Mouse (Mus musculus): ENCODE measurements around the gene Olfr1377.
"Not testable (repeated sequence)": the region's sequence is repeated elsewhere in the genome, so short reads cannot be mapped to it uniquely, and the experiment has no call there.

Olfr1377 gene

GRCm38 (mm10) chr11:50981667-50982066 is at the start of gene Olfr1377:
TSS of gene Olfr1377 (plus strand) at chr11:50981967.
- no peak for DNase-seq

- DNase-seq: no peak
Measured at GRCm38 (mm10) chr11:50932040-50932439, 49.7 kb upstream of the Olfr1377 start.

GRCm38 (mm10) chr11:50938435-50938834 is 43.3 kb upstream of the Olfr1377 start:
- DNase-seq: no peak

- peak; percentile 26 to 56 for DNase-seq
Measured at GRCm38 (mm10) chr11:50939621-50940366, 42.0 kb upstream of the Olfr1377 start.

GRCm38 (mm10) chr11:50942386-50942785 is 39.4 kb upstream of the Olfr1377 start:
- peak in 1 of 2 experiments; percentile 53 for DNase-seq

- DNase-seq: no peak
Measured at GRCm38 (mm10) chr11:50943506-50943905, 38.3 kb upstream of the Olfr1377 start, which contains the start of gene 4933414I15Rik. TSS of gene 4933414I15Rik (minus strand) at chr11:50943765.

- no peak for DNase-seq
Measured at GRCm38 (mm10) chr11:50952290-50952689, 29.5 kb upstream of the Olfr1377 start.

GRCm38 (mm10) chr11:50953665-50954064 is 28.1 kb upstream of the Olfr1377 start, which contains the start of gene Prop1:
TSS of gene Prop1 (minus strand) at chr11:50953765.
- no peak for DNase-seq

GRCm38 (mm10) chr11:50964886-50965285 is 16.9 kb upstream of the Olfr1377 start:
- no peak for DNase-seq

GRCm38 (mm10) chr11:50966230-50966629 is 15.5 kb upstream of the Olfr1377 start, which contains the start of gene Olfr1378:
TSS of gene Olfr1378 (plus strand) at chr11:50966530.
- DNase-seq: no peak

- peak; percentile 8 for DNase-seq
Measured at GRCm38 (mm10) chr11:50977216-50977615, 4.6 kb upstream of the Olfr1377 start.

GRCm38 (mm10) chr11:51003296-51003695 is 21.5 kb downstream of the Olfr1377 start, which contains the start of gene Olfr51:
TSS of gene Olfr51 (plus strand) at chr11:51003596.
- no peak for DNase-seq

GRCm38 (mm10) chr11:51011821-51012220 is 30.1 kb downstream of the Olfr1377 start:
- DNase-seq: peak in 1 of 2 experiments; percentile 24

GRCm38 (mm10) chr11:51013936-51014335 is 32.2 kb downstream of the Olfr1377 start, which contains the start of gene Olfr54:
TSS of gene Olfr54 (plus strand) at chr11:51014236.
- no peak for DNase-seq

- DNase-seq: no peak
Measured at GRCm38 (mm10) chr11:51016341-51016740, 34.6 kb downstream of the Olfr1377 start.

GRCm38 (mm10) chr11:51026811-51027210 is 45.0 kb downstream of the Olfr1377 start:
- not testable (repeated sequence) for DNase-seq

GRCm38 (mm10) chr11:51029381-51029780 is 47.6 kb downstream of the Olfr1377 start:
- not testable (repeated sequence) for DNase-seq

- no peak for DNase-seq
Measured at GRCm38 (mm10) chr11:51030225-51030624, 48.5 kb downstream of the Olfr1377 start.

- DNase-seq: peak in 1 of 2 experiments; percentile 20
Measured at GRCm38 (mm10) chr11:51032851-51033250, 51.1 kb downstream of the Olfr1377 start.

GRCm38 (mm10) chr11:51034141-51034540 is 52.4 kb downstream of the Olfr1377 start:
- DNase-seq: not testable (repeated sequence)

GRCm38 (mm10) chr11:51035951-51036350 is 54.2 kb downstream of the Olfr1377 start:
- peak in 1 of 2 experiments; percentile 21 for DNase-seq
